Mouse (Mus musculus) left cerebral cortex, postnatal 25 days (tissue): ENCODE measurements around the gene Rpl12. TPM values are rescaled to one million over a fixed set of nuclear protein-coding genes. Genes with fewer than 3 reads are reported as not detected.

Experiments used
- DNase-seq, 2 experiments: peaks; one replicate each; pipeline ENCODE4 v3.0.0; 2022; ENCODE audit warnings: low spot score in 2 of 2, mixed read lengths in 1 of 2
- intact Hi-C: fragments of 180-260 bp; cut with DNase I; formaldehyde crosslinking; loops from one replicate; pipeline ENCODE4 v1.15.1; 2025
- total RNA-seq, 2 experiments: library from RNA; stranded (reverse); gene quantifications; 2 replicates each; pipeline ENCODE4 v1.2.3; 2021

The Rpl12 gene
- total RNA-seq = 100 to 1,000 TPM; 103 to 104 TPM

GRCm38 (mm10) chr2:32961192-32961995 is at the start of gene Rpl12, which contains the start of gene Lrsam1:
Rpl12 (plus strand) TSS chr2:32961559.
Lrsam1 (minus strand) TSS chr2:32961614.
- intact Hi-C loops = no loop called here
- peak; percentile 95 for DNase-seq

- intact Hi-C loops = loop anchor here (1.0 kb wide), 1 partner anchor 47 kb away; no protein-coding TSS in a partner anchor
- no peak for DNase-seq
These were observed 49.6 kb upstream of the Rpl12 start for GRCm38 (mm10) chr2:32911639-32912182.

GRCm38 (mm10) chr2:32912210-32912804 is 49.1 kb upstream of the Rpl12 start:
- intact Hi-C loops = loop anchor here (1.0 kb wide), 1 partner anchor 48 kb away; no protein-coding TSS in a partner anchor

GRCm38 (mm10) chr2:32914362-32914761 is 47.0 kb upstream of the Rpl12 start:
- intact Hi-C loops = no loop called here

More at GRCm38 (mm10) chr2:32912210-32912804, 49.1 kb upstream of the Rpl12 start:
- DNase-seq = peak; percentile 84 to 90

GRCm38 (mm10) chr2:32914896-32915295 is 46.5 kb upstream of the Rpl12 start:
- intact Hi-C loops = no loop called here

More at GRCm38 (mm10) chr2:32914362-32914761, 47.0 kb upstream of the Rpl12 start:
- DNase-seq = no peak

GRCm38 (mm10) chr2:32917526-32917925 is 43.8 kb upstream of the Rpl12 start:
- intact Hi-C loops = no loop called here

More at GRCm38 (mm10) chr2:32914896-32915295, 46.5 kb upstream of the Rpl12 start:
- DNase-seq = no peak

GRCm38 (mm10) chr2:32918391-32918790 is 43.0 kb upstream of the Rpl12 start:
- DNase-seq = no peak
- intact Hi-C loops = no loop called here

More at GRCm38 (mm10) chr2:32917526-32917925, 43.8 kb upstream of the Rpl12 start:
- peak; percentile 65 to 95 for DNase-seq

GRCm38 (mm10) chr2:32921235-32921634 is 40.1 kb upstream of the Rpl12 start:
- intact Hi-C loops = no loop called here
- no peak for DNase-seq

- DNase-seq = no peak
- intact Hi-C loops = no loop called here
These were observed 39.5 kb upstream of the Rpl12 start for GRCm38 (mm10) chr2:32921801-32922380.

GRCm38 (mm10) chr2:32922564-32922963 is 38.8 kb upstream of the Rpl12 start:
- no peak for DNase-seq
- intact Hi-C loops = no loop called here

- intact Hi-C loops = no loop called here
- no peak for DNase-seq
These were observed 37.7 kb upstream of the Rpl12 start for GRCm38 (mm10) chr2:32923551-32924250.

- DNase-seq = no peak
- intact Hi-C loops = no loop called here
These were observed 37.0 kb upstream of the Rpl12 start for GRCm38 (mm10) chr2:32924306-32924844.

- intact Hi-C loops = loop anchor here (5.0 kb wide), 1 partner anchor 144 kb away; the partner anchor contains the start of gene Cfap157
- no peak for DNase-seq
These were observed 34.9 kb upstream of the Rpl12 start for GRCm38 (mm10) chr2:32926330-32927075.

GRCm38 (mm10) chr2:32927624-32928234 is 33.6 kb upstream of the Rpl12 start:
- intact Hi-C loops = loop anchor here (1.0 to 5.0 kb wide), 2 partner anchors 63 to 145 kb away; partner anchors contain the start of gene Cfap157
- DNase-seq = no peak

GRCm38 (mm10) chr2:32928235-32928946 is 33.0 kb upstream of the Rpl12 start:
- intact Hi-C loops = loop anchor here (1.0 to 5.0 kb wide), 2 partner anchors 64 to 146 kb away; partner anchors contain the start of gene Cfap157
- DNase-seq = peak; percentile 74 to 88

- intact Hi-C loops = loop anchor here (1.0 to 5.0 kb wide), 2 partner anchors 65 to 147 kb away; partner anchors contain the start of gene Cfap157
- no peak for DNase-seq
These were observed 32.2 kb upstream of the Rpl12 start for GRCm38 (mm10) chr2:32928947-32929829.
